Mouse (Mus musculus) gastrocnemius, postnatal 14 days (tissue): Measurements from ENCODE around the gene Phlpp1. TPM values are rescaled to one million over a fixed set of nuclear protein-coding genes. Genes with fewer than 3 reads are reported as not detected.
A peak's percentile ranks its signal among the peaks of the same experiment; 100 is the strongest.

Experiments used
- DNase-seq: peaks from one replicate; pipeline ENCODE4 v3.0.0; 2021; ENCODE audit warnings: mixed read lengths
- intact Hi-C: fragments of 180-260 bp; cut with DNase I; formaldehyde crosslinking; loops from one replicate; pipeline ENCODE4 v1.15.1; 2025; ENCODE audit warnings: low total_unique reads
- total RNA-seq, 2 experiments: library from RNA; stranded (reverse); gene quantifications; 2 replicates each; pipeline ENCODE4 v1.2.3; 2021

Phlpp1 gene
- total RNA-seq, 2 experiments from 2014 or later: 7.1 to 8.5 TPM

DNA sequence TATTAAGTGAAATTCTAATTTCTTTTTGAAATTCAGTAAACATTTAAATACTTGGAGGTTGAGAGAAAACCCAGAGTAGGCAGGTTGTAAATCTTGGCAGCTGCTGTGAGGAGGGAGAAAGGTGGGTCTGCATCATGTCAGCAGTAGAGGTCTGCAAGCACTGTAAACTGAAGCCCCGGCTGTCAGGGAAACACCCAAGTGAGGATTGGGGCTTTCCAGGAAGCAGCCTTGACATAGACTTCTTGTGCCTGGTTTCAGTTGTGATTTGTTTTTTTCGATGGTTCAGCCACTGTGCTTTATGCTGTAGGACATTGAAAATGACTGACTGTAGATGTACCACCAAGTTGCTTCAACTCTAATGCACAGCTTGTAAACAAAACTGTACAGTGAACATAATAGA is 180.0 kb downstream of the Phlpp1 start:
- no peak for DNase-seq
- intact Hi-C loops: no loop called here

DNA sequence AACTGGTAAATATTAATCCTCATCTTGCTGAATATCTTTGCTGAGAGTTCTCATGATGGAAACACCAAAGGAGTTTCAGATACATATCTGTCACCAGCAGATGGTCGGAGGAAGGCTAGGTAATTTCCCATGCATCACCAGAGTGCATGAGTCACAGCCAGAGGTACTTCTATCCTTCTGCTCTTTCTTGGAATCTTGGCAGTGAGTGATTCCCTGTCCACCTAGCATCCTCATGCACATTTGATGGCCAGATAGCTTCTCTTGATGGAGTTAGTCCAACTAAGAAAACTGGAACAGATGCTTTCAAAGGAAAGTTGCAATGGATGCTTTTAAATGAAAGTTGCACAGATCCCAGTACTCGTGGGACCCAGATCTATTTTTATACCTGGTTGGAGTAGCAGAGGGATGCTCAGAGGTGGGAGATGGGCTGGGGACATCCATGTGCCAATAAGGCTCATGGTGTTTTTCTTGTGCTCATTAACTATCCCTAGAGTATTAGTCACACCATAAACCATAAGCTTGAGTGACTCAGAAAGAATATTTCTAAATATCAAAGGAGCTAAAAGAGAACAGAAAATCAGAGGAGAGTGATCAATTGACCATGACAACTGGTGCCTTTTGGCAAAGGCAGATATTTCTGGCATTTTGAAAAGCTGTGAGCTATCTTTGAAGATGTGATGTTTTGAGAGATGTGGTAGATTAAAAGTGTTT is 181.4 kb downstream of the Phlpp1 start:
- no peak for DNase-seq
- intact Hi-C loops: no loop called here

DNA sequence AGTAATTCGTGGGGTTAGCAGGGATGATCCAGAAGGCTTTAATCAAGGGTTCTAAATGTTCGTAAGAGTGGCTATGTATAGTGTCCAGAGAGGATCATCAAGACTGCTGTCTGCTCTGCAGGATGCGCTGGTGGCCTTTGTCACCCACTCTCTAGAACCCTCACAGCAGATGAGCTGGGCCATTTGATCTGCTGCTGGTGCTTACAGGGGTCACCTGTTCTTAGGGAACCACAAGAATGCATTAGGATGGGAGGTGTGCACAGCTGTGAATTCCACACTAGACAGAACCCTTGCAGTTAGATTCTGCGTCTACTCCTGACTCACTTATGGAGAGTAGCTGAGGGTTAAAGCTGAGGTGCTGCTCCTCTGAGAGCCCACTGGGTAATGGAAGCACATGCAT is 182.4 kb downstream of the Phlpp1 start:
- intact Hi-C loops: no loop called here

GRCm38 (mm10) chr1:106359474-106359873 is 187.9 kb downstream of the Phlpp1 start:
- DNase-seq: no peak
- intact Hi-C loops: no loop called here

More for the DNA sequence above, 182.4 kb downstream of the Phlpp1 start:
- DNase-seq: no peak

DNA sequence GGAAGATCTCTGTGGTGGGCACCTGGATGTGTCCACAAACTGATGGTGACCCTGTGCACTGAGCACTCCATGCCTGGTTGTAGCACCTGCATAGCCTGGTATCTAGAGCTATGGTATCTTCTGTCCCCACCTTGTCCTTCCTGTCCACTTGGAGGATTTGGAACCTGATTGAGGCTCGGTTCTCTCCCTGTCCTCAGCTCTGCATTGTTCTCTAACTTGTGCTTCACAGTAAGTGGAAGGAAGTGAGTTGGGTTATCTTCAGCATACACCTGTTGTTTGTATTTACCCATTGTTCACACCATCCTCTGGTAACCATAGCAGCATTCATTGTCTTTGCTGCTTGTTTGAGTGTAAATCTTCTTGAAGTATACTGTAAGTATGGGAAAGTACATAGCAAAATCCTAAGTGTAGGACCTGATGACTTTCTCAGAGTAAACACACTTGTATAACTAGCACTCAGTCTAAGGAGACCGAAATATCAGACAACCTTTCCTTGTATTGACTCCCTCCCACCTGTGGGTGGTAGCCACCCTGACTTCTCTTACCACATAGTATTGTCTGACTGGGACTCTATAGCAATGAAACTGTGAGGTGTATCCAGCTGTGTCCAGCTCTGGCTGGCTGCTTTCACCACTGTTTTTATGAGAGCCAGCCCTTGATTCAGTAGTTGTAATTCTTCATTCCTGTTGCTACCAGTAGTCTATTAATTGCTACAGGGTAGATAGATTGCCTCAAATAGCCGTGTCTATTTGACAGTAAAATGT is 191.5 kb downstream of the Phlpp1 start:
- no peak for DNase-seq
- intact Hi-C loops: no loop called here

GRCm38 (mm10) chr1:106369330-106369729 is 197.8 kb downstream of the Phlpp1 start:
- DNase-seq: no peak
- intact Hi-C loops: no loop called here

DNA sequence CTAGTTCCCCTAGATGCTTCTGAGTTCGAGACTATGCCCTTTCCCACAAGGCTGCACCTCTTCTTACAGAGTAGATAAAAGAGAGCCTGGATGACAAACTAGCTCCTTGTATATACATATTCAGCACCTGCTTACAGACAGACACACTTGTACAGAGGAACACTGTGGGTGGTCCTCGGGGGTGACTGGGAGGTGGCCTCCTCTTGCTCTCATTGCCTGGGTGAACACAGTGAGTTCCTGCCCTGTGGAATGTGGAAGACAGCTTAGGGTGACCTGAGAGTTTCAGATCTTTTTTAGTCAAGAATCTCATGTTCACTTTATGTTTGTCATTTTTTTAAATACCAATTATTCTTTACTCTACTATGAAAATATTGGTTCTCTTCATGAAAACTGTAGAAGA is 200.9 kb downstream of the Phlpp1 start:
- intact Hi-C loops: no loop called here
- DNase-seq: no peak

DNA sequence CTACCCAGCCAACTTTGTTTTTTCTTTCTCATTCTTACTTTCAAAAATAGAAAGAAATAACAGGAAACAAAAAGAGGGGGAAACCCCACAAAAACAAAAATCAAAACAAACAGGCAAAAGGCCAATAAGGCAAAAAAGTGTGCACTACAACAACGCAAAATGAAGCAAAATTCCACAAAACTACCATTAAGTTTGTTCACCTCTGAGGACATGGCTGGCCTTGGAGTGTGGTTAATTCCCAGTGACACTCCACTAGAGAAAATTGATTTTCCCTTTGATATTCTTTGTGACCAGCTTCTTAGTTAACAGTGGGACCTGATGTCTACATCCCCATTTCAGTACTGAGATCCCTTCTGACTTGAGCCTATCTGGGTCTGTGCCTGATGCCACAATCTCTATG is 202.1 kb downstream of the Phlpp1 start:
- intact Hi-C loops: no loop called here
- DNase-seq: no peak

DNA sequence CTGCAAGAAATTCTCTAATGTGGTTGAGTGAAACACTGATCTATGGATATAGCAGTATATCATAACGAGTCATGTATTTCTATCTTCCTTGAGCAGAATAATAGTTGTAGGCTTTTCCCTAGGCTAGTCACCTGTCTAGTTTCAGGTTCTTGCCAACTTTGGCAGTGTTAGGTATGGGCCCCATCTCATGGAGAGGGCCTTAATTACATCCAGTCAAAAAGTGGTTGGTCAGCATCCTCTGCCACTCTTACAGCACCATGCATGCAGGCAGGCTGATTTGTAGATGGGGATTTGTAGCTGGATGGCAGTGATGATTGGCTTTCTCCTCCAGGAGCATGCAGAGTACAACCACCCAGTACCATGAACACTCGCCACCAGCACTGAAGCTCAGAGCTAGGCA is 202.7 kb downstream of the Phlpp1 start:
- intact Hi-C loops: no loop called here
- no peak for DNase-seq

GRCm38 (mm10) chr1:106374971-106375370 is 203.4 kb downstream of the Phlpp1 start:
- no peak for DNase-seq
- intact Hi-C loops: no loop called here

- intact Hi-C loops: no loop called here
- no peak for DNase-seq
Measured at GRCm38 (mm10) chr1:106376003-106376402, 204.5 kb downstream of the Phlpp1 start.

DNA sequence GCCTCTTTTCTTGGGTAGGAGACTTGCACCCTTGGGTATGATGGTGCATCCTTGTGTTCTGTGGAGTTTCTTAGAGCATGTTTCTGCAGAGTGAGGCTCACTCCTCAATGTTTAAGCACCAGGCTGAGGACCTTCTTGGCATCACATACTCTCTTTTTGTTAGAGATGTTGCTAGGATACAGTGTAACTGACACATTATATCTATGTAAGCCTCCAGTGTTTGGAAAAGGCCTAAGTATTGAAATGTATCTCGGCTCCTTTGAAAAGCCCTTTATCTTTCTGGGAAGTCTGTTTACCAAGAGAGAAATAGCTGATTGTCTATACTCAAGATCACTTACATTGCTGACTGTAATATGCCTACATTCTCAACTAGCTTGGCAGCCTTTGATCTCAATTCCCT is 208.9 kb downstream of the Phlpp1 start:
- intact Hi-C loops: no loop called here
- no peak for DNase-seq

DNA sequence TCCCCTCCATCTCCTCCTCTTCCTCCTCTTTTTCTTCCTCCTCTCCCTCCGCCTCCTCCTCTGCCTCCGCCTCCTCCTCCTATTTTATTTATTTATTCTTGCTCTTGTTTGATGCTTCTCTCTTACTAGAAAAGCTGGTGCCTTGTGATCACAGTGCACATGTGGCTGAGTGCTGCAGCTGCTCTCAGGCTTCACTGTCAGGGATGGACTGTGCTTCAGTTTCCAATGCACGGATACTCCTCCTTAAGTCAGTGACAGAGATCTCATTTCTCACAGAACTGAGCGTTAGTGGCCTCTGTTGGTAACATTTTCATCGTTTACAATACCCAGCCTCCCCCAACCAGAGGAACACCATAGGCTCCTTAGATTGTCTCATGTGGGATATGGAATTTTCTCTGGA is 215.0 kb downstream of the Phlpp1 start:
- no peak for DNase-seq
- intact Hi-C loops: no loop called here

- intact Hi-C loops: no loop called here
- DNase-seq: no peak
Measured at GRCm38 (mm10) chr1:106387264-106387663, 215.7 kb downstream of the Phlpp1 start.

- DNase-seq: peak; percentile 54
Measured at GRCm38 (mm10) chr1:106389673-106390072, 218.1 kb downstream of the Phlpp1 start.

GRCm38 (mm10) chr1:106393072-106393471 is 221.5 kb downstream of the Phlpp1 start:
- no peak for DNase-seq
- intact Hi-C loops: loop anchor here (5.0 to 10.0 kb wide), 2 partner anchors 226 to 508 kb away; no protein-coding TSS in a partner anchor

More at GRCm38 (mm10) chr1:106389673-106390072, 218.1 kb downstream of the Phlpp1 start:
- intact Hi-C loops: loop anchor here (5.0 to 10.0 kb wide), 2 partner anchors 222 to 505 kb away; no protein-coding TSS in a partner anchor

- intact Hi-C loops: loop anchor here (2.0 to 10.0 kb wide), 3 partner anchors 227 to 510 kb away; no protein-coding TSS in a partner anchor
- no peak for DNase-seq
Measured at GRCm38 (mm10) chr1:106394678-106395077, 223.1 kb downstream of the Phlpp1 start.

- intact Hi-C loops: loop anchor here (2.0 to 10.0 kb wide), 2 partner anchors 323 to 511 kb away; no protein-coding TSS in a partner anchor
Measured at GRCm38 (mm10) chr1:106395476-106395875, 223.9 kb downstream of the Phlpp1 start.

DNA sequence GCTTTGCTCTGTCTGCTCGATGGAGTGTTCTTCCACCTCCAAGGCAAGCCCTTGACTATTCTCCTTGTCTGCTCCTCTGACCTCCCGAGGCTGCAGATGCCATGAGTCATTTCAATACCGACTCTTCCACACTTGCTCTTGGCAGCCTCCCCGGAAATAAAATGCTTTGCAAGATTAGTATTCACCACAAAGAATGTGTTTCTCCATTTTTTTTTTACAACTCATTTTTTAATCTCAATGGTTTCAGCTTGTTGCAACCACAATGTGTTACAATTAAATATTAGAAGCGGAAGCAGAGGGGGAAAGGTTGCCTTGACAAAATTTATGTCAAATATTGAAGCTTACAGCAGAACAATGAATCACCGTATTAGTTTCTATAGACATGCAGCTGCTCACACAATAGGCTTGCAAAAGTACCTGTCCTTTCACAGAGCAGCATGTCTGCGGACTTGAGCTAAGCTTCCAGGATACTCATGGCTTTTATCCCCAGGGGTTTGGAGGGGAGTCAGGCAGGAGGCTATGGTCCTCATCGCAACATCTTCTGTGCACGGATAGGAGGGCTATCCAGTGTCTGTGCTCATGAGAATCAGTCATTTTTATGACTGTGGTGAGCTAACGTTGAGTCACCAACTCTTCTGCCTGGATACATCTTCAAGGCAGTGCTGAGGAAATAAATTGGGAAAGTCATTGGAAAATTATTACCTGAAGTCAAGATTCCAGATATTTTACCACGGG is 229.5 kb downstream of the Phlpp1 start:
- intact Hi-C loops: no loop called here
- DNase-seq: peak; percentile 63

More at GRCm38 (mm10) chr1:106395476-106395875, 223.9 kb downstream of the Phlpp1 start:
- DNase-seq: peak; percentile 64

GRCm38 (mm10) chr1:106403011-106403501 is 231.5 kb downstream of the Phlpp1 start:
- no peak for DNase-seq
- intact Hi-C loops: no loop called here
